Comparison of ENCODE assay signal across 8 mouse cellular contexts in genomic region chr5:37824461-37824795, GRCm38 (mm10). TPM values are rescaled to one million over a fixed set of nuclear protein-coding genes. Genes with fewer than 3 reads are reported as not detected.
A peak's percentile ranks its signal among the peaks of the same experiment; 100 is the strongest.
DNase-seq lines count a peak whose midpoint lies in the region; ATAC-seq and TF ChIP-seq lines count a peak whose summit lies in the region.

Msx1 (minus strand) TSS chr5:37824583.

- peaks cover 82% of the 10 kb centered on the region for H3K27me3 ChIP-seq in hindbrain, postnatal 0 days (ENCODE audit: insufficient read depth, low read length)

- ATAC-seq in common myeloid progenitor, adult 5-6 weeks (replicated peaks; ENCODE audit: low read depth, poor library complexity, severe bottlenecking): peak; percentile 64
- ATAC-seq in hindbrain, postnatal 0 days: peak; percentile 73
- peak; percentile 64 for ATAC-seq in megakaryocyte progenitor cell, adult 5-6 weeks (replicated peaks; ENCODE audit: poor library complexity)
- no peak for ATAC-seq in activated CD4-positive, CD25-positive, alpha-beta regulatory T cell, adult 4 months

- peaks cover 5% of the 10 kb centered on the region; the same call in 1 of the 2 replicates for H3K4me1 ChIP-seq in hindbrain, postnatal 0 days (ENCODE audit: insufficient read depth, low read length)

- WGBS in hindbrain, postnatal 0 days: 2% methylated on average over 37 of the region's 37 CpGs

- no peaks in the 10 kb centered on the region for H3K9me3 ChIP-seq in hindbrain, postnatal 0 days (ENCODE audit: low read length)

- no peaks in the 10 kb centered on the region for H3K36me3 ChIP-seq in hindbrain, postnatal 0 days (ENCODE audit: insufficient read depth, low read length)

- intact Hi-C loops in left cerebral cortex, postnatal 25 days (cut with DNase I): loop anchor here (10.0 kb wide), 1 partner anchor 260 kb away; no protein-coding TSS in a partner anchor

- peak; percentile 81 for DNase-seq in adrenal gland, adult 8-10 months
- peak; percentile 85 for DNase-seq in gastrocnemius, postnatal 25 days
- DNase-seq in hindbrain, postnatal 0 days (ENCODE audit: low spot score): peak; percentile 80
- DNase-seq in left cerebral cortex, postnatal 25 days (ENCODE audit: low spot score in 2 of 2): peak; percentile 34 to 55
- DNase-seq in skeletal muscle tissue, adult 2 months (ENCODE audit: low read depth, low spot score): peak; percentile 75

- peak within 1 kb of the TSS; percentile 58 for H3K4me2 ChIP-seq in hindbrain, postnatal 0 days (ENCODE audit: low read depth, low read length)

- H3K27ac ChIP-seq in hindbrain, postnatal 0 days: peak within 1 kb of the TSS; percentile 0; the same call in 1 of the 2 replicates

- peak within 1 kb of the TSS; percentile 34 for H3K9ac ChIP-seq in hindbrain, postnatal 0 days (replicated peaks; ENCODE audit: low read length)

- TF ChIP-seq CTCF in hindbrain, postnatal 0 days (IDR thresholded peaks at IDR 0.05; ENCODE audit: low read depth): no peak

- H3K4me3 ChIP-seq in hindbrain, postnatal 0 days (ENCODE audit: low read length): peak within 1 kb of the TSS; percentile 42

RNA-seq across cellular contexts. Expression of gene Msx1, which starts in this region (rescaled TPM):
- total RNA-seq in adrenal gland, adult 8-10 months (2022): 1 to 10 TPM; 1.2 to 3.7 (median 2.3) TPM
- not detected in 2 replicates for total RNA-seq in common myeloid progenitor, adult 5-6 weeks (2017)
- 1 to 10 TPM; 2.7 TPM for total RNA-seq in gastrocnemius, postnatal 25 days (2021)
- 14.8 and 20.6 TPM in 2 replicates for total RNA-seq in hindbrain, postnatal 0 days (2014; rRNA removed)
- polyA plus RNA-seq in hindbrain, postnatal 0 days (2015; fragmentation: Nextera tagmentation; extraction: Ambion mirVana): 26.2 and 28.0 TPM in 2 replicates
- 1 to 10 TPM; 3.5 to 4.2 TPM for total RNA-seq in left cerebral cortex, postnatal 25 days (2021)
- 0.07 TPM in 1 of 2 replicates, not detected in the other for total RNA-seq in megakaryocyte progenitor cell, adult 5-6 weeks (2015)
- not detected in 2 replicates for total RNA-seq in megakaryocyte progenitor cell, adult 5-6 weeks (2017)
- under 1 TPM in 1 of 2 experiments, not detected in 1; 0.22 TPM for polyA plus RNA-seq in activated CD4-positive, CD25-positive, alpha-beta regulatory T cell, adult 4 months (2017; shearing (Covaris generic))

Comparison
In these comparisons a context has a peak if more than half of its experiments do, and no peak if none do; other contexts are left out.
1. RNA of gene Msx1 (polyA plus RNA-seq): 26.2 to 28.0 TPM in hindbrain, postnatal 0 days; 0.22 TPM in activated CD4-positive, CD25-positive, alpha-beta regulatory T cell, adult 4 months; every median in the first group is over 10 times any median in the second.
2. Peak in ATAC-seq in common myeloid progenitor, adult 5-6 weeks; RNA of the gene not detected or under 1 TPM.
3. Peak in ATAC-seq in megakaryocyte progenitor cell, adult 5-6 weeks; RNA of the gene not detected or under 1 TPM.
4. Peak in every context shown above with its lines, with median percentiles within 50 percentile points of each other: DNase-seq.